27 mouse cellular contexts compared by ENCODE assay signal in genomic region chr13:61570027-61570426, GRCm38 (mm10). TPM values are rescaled to one million over a fixed set of nuclear protein-coding genes. Genes with fewer than 3 reads are reported as not detected.
"Had no signal": no experiment of that assay in that cellular context is flagged by ENCODE, and none has a peak within 500 bp of the region (broad histone marks: within the 10 kb centered on the region; RNA-seq: fewer than 3 reads in every experiment).

Gene Cts3, minus strand, starts transcription at chr13:61570127.

- DNase-seq: heart, postnatal 10 days; heart, postnatal 14 days; heart, postnatal 36 days; heart, postnatal 4 days; kidney, adult 11 months; kidney, adult 18-20 months; kidney, adult 2 months; kidney, adult 8-10 months; kidney, adult 9 months; kidney, postnatal 10 days; kidney, postnatal 14 days; kidney, postnatal 25 days; kidney, postnatal 36 days; kidney, postnatal 4 days; layer of hippocampus, adult 9-11 months; layer of hippocampus, postnatal 36 days had no signal

RNA-seq across cellular contexts. Expression of gene Cts3, which starts in this region (rescaled TPM):
- total RNA-seq: heart, postnatal 10 days; heart, postnatal 14 days; heart, postnatal 36 days; heart, postnatal 4 days; hematopoietic stem cell, adult 5-6 weeks; hindbrain, postnatal 0 days; layer of hippocampus, adult 18-20 months; layer of hippocampus, adult 2 months; layer of hippocampus, adult 8-10 months; layer of hippocampus, postnatal 10 days; layer of hippocampus, postnatal 14 days; layer of hippocampus, postnatal 25 days; layer of hippocampus, postnatal 36 days; left cerebral cortex, adult 18-20 months; left cerebral cortex, adult 2 months; left cerebral cortex, adult 8-10 months had no signal
